Mouse (Mus musculus) midbrain, embryonic 10.5 days (tissue): ENCODE data around the gene Phtf2. TPM values are rescaled to one million over a fixed set of nuclear protein-coding genes. Genes with fewer than 3 reads are reported as not detected.
"Not testable (repeated sequence)": the region's sequence is repeated elsewhere in the genome, so short reads cannot be mapped to it uniquely, and the experiment has no call there.

Experiments
- DNase-seq: peaks from one replicate; pipeline ENCODE4 v3.0.0-alpha.2; 2017; ENCODE audit warnings: low spot score
- H3K27ac ChIP-seq: fragments of 300-500 bp; sonication (generic); replicated peaks from 2 replicates; pipeline ENCODE4 v1.5.1; 2016; ENCODE audit warnings: mild to moderate bottlenecking
- H3K27me3 ChIP-seq: fragments of 300-500 bp; sonication (generic); 2 replicates; pipeline ENCODE4 v1.6.1; 2016; ENCODE audit warnings: low read depth, mild to moderate bottlenecking; ENCODE audit not compliant: poor library complexity, severe bottlenecking
- H3K36me3 ChIP-seq: fragments of 300-500 bp; sonication (generic); 2 replicates; pipeline ENCODE4 v1.6.1; 2016; ENCODE audit warnings: mild to moderate bottlenecking, moderate library complexity
- H3K4me1 ChIP-seq: fragments of 300-500 bp; sonication (generic); 2 replicates; pipeline ENCODE4 v1.6.1; 2016
- H3K4me3 ChIP-seq: fragments of 300-500 bp; sonication (generic); 2 replicates; pipeline ENCODE4 v1.5.1; 2016; ENCODE audit warnings: mild to moderate bottlenecking, moderate library complexity
- H3K9me3 ChIP-seq: fragments of 300-500 bp; sonication (generic); replicated peaks from 2 replicates; pipeline ENCODE4 v1.6.1; 2016; ENCODE audit warnings: mild to moderate bottlenecking
- WGBS: fragments of 180-500 bp; shearing (Covaris S2); methylation state at CpG from one replicate; pipeline ENCODE4 v1.1.7; 2016; 5-methylcytosine and 5-hydroxymethylcytosine counted together
- polyA plus RNA-seq: library from polyadenylated mRNA; unstranded; fragments of >200 nt; fragmentation: Nextera tagmentation; extraction: Ambion mirVana; gene quantifications from 2 replicates; pipeline ENCODE4 v1.2.1, GENCODE M21; 2016

The Phtf2 gene
- polyA plus RNA-seq, 1 experiment from 2014 or later, result 18.1 TPM

GRCm38 (mm10) chr5:20751696-20752095, 130.2 kb downstream of the Phtf2 start:
- no peak overlapping the region for H3K4me3 ChIP-seq
- 0 out of 2 replicates have a peak overlapping the region, but pooled peaks have one; percentile 9 for H3K27ac ChIP-seq
- no peak for DNase-seq
- WGBS, result 56% methylated on average over 7 of the region's 7 CpGs
- H3K27me3 ChIP-seq, result no peaks in the 10 kb centered on the region
- no peaks in the 10 kb centered on the region for H3K36me3 ChIP-seq
- peaks cover 40% of the 10 kb centered on the region for H3K4me1 ChIP-seq
- H3K9me3 ChIP-seq, result no peaks in the 10 kb centered on the region

- Histone ChIP-seq H3K27ac (no peak overlapping the region), H3K27me3 (no peaks in the 10 kb centered on the region), H3K9me3 (no peaks in the 10 kb centered on the region), H3K36me3 (no peaks in the 10 kb centered on the region), H3K4me3 (no peak overlapping the region), H3K4me1 (peaks cover 40% of the 10 kb centered on the region)
- no peak for DNase-seq
- 34% methylated on average over 7 of the region's 7 CpGs for WGBS
Measured at GRCm38 (mm10) chr5:20751000-20751399, 130.9 kb downstream of the Phtf2 start.

- no peaks in the 10 kb centered on the region for H3K36me3 ChIP-seq
- H3K9me3 ChIP-seq, result no peaks in the 10 kb centered on the region
- H3K27ac ChIP-seq, result no peak overlapping the region
- DNase-seq, result no peak
- H3K4me1 ChIP-seq, result peaks cover 40% of the 10 kb centered on the region
- H3K4me3 ChIP-seq, result no peak overlapping the region
- WGBS, result 75% methylated on average over 3 of the region's 3 CpGs
- no peaks in the 10 kb centered on the region for H3K27me3 ChIP-seq
Measured at GRCm38 (mm10) chr5:20749535-20749934, 132.4 kb downstream of the Phtf2 start.

GRCm38 (mm10) chr5:20748856-20749255, 133.1 kb downstream of the Phtf2 start:
- WGBS, result 93% methylated on average over 8 of the region's 8 CpGs

GRCm38 (mm10) chr5:20748142-20748541, 133.8 kb downstream of the Phtf2 start:
- Histone ChIP-seq H3K4me1 (peaks cover 30% of the 10 kb centered on the region), H3K27me3 (no peaks in the 10 kb centered on the region), H3K4me3 (no peak overlapping the region), H3K36me3 (no peaks in the 10 kb centered on the region), H3K27ac (no peak overlapping the region), H3K9me3 (no peaks in the 10 kb centered on the region)
- DNase-seq, result no peak
- 81% methylated on average over 4 of the region's 4 CpGs for WGBS

More at GRCm38 (mm10) chr5:20748856-20749255, 133.1 kb downstream of the Phtf2 start:
- Histone ChIP-seq H3K27ac (no peak overlapping the region), H3K9me3 (no peaks in the 10 kb centered on the region), H3K27me3 (no peaks in the 10 kb centered on the region), H3K4me1 (peaks cover 37% of the 10 kb centered on the region), H3K4me3 (no peak overlapping the region), H3K36me3 (no peaks in the 10 kb centered on the region)
- no peak for DNase-seq

- Histone ChIP-seq H3K36me3 (no peaks in the 10 kb centered on the region), H3K27ac (no peak overlapping the region), H3K9me3 (no peaks in the 10 kb centered on the region), H3K4me1 (no peaks in the 10 kb centered on the region; the same call in 1 of the 2 replicates), H3K27me3 (no peaks in the 10 kb centered on the region), H3K4me3 (no peak overlapping the region)
- WGBS, result 93% methylated on average over 8 of the region's 8 CpGs
- DNase-seq, result no peak
Measured at GRCm38 (mm10) chr5:20741936-20742335, 140.0 kb downstream of the Phtf2 start.

GRCm38 (mm10) chr5:20741193-20741592, 140.7 kb downstream of the Phtf2 start:
- 84% methylated on average over 6 of the region's 6 CpGs for WGBS
- H3K4me3 ChIP-seq, result no peak overlapping the region
- no peaks in the 10 kb centered on the region for H3K9me3 ChIP-seq
- H3K36me3 ChIP-seq, result no peaks in the 10 kb centered on the region
- no peak overlapping the region for H3K27ac ChIP-seq
- no peak for DNase-seq
- H3K27me3 ChIP-seq, result no peaks in the 10 kb centered on the region
- H3K4me1 ChIP-seq, result no peaks in the 10 kb centered on the region; the same call in 1 of the 2 replicates

GRCm38 (mm10) chr5:20738795-20739194, 143.1 kb downstream of the Phtf2 start:
- no peak overlapping the region for H3K4me3 ChIP-seq
- no peak for DNase-seq
- no peaks in the 10 kb centered on the region; the same call in 1 of the 2 replicates for H3K4me1 ChIP-seq
- H3K27me3 ChIP-seq, result no peaks in the 10 kb centered on the region
- no peak overlapping the region for H3K27ac ChIP-seq
- 66% methylated on average over 2 of the region's 2 CpGs for WGBS
- H3K36me3 ChIP-seq, result no peaks in the 10 kb centered on the region
- H3K9me3 ChIP-seq, result no peaks in the 10 kb centered on the region

- H3K27me3 ChIP-seq, H3K27ac ChIP-seq, H3K4me1 ChIP-seq, H3K9me3 ChIP-seq, H3K4me3 ChIP-seq, DNase-seq, H3K36me3 ChIP-seq: not testable (repeated sequence)
- WGBS, result 93% methylated on average over 4 of the region's 4 CpGs
Measured at GRCm38 (mm10) chr5:20723226-20723625, 158.7 kb downstream of the Phtf2 start.

- Histone ChIP-seq H3K36me3 (no peaks in the 10 kb centered on the region), H3K9me3 (no peaks in the 10 kb centered on the region), H3K4me1 (no peaks in the 10 kb centered on the region), H3K4me3 (no peak overlapping the region), H3K27ac (no peak overlapping the region), H3K27me3 (no peaks in the 10 kb centered on the region)
- DNase-seq, result no peak
- WGBS, result 77% methylated on average over 4 of the region's 4 CpGs
Measured at GRCm38 (mm10) chr5:20720201-20720900, 161.6 kb downstream of the Phtf2 start.

- WGBS, result 90% methylated on average over 6 of the region's 6 CpGs
Measured at GRCm38 (mm10) chr5:20715980-20716379, 165.9 kb downstream of the Phtf2 start.

GRCm38 (mm10) chr5:20714619-20715018, 167.3 kb downstream of the Phtf2 start:
- WGBS, result 83% methylated on average over 1 of the region's 1 CpGs
- H3K9me3 ChIP-seq, H3K27ac ChIP-seq, DNase-seq, H3K4me1 ChIP-seq, H3K27me3 ChIP-seq, H3K4me3 ChIP-seq, H3K36me3 ChIP-seq: not testable (repeated sequence)

More at GRCm38 (mm10) chr5:20715980-20716379, 165.9 kb downstream of the Phtf2 start:
- H3K4me1 ChIP-seq, H3K27me3 ChIP-seq, H3K9me3 ChIP-seq, DNase-seq, H3K27ac ChIP-seq, H3K36me3 ChIP-seq, H3K4me3 ChIP-seq: not testable (repeated sequence)

- DNase-seq, H3K9me3 ChIP-seq, H3K27me3 ChIP-seq, H3K4me3 ChIP-seq, H3K36me3 ChIP-seq, H3K4me1 ChIP-seq, H3K27ac ChIP-seq: not testable (repeated sequence)
- WGBS, result 83% methylated on average over 6 of the region's 6 CpGs
Measured at GRCm38 (mm10) chr5:20710845-20711244, 171.1 kb downstream of the Phtf2 start.
